Mouse (Mus musculus) ZHBTc4 (cell line): ENCODE measurements around the gene Pabpn1l.

Source experiments
- DNase-seq: peaks from one replicate; pipeline ENCODE4 v3.0.0-alpha.2; 2011; ENCODE audit warnings: low read depth, low spot score

Pabpn1l gene

GRCm38 (mm10) chr8:122618660-122619378 is 3.7 kb downstream of the Pabpn1l start:
- no peak for DNase-seq

GRCm38 (mm10) chr8:122617947-122618546 is 4.5 kb downstream of the Pabpn1l start:
- DNase-seq = peak; percentile 58

GRCm38 (mm10) chr8:122616181-122616905 is 6.2 kb downstream of the Pabpn1l start:
- no peak for DNase-seq

GRCm38 (mm10) chr8:122611295-122612133 is 11.0 kb downstream of the Pabpn1l start, which contains the start of the genes Galns and Trappc2l:
TSS of gene Galns (minus strand) at chr8:122611463.
TSS of gene Trappc2l (plus strand) at chr8:122611640.
- peak; percentile 98 for DNase-seq

- no peak for DNase-seq
Measured at GRCm38 (mm10) chr8:122610612-122611277, 11.8 kb downstream of the Pabpn1l start.

- no peak for DNase-seq
Measured at GRCm38 (mm10) chr8:122610209-122610608, 12.3 kb downstream of the Pabpn1l start.

- DNase-seq = no peak
Measured at GRCm38 (mm10) chr8:122606810-122607209, 15.7 kb downstream of the Pabpn1l start.

GRCm38 (mm10) chr8:122605367-122605766 is 17.2 kb downstream of the Pabpn1l start:
- DNase-seq = no peak

- DNase-seq = no peak
Measured at GRCm38 (mm10) chr8:122604640-122605039, 17.9 kb downstream of the Pabpn1l start.

- DNase-seq = no peak
Measured at GRCm38 (mm10) chr8:122600666-122601065, 21.9 kb downstream of the Pabpn1l start.

- DNase-seq = no peak
Measured at GRCm38 (mm10) chr8:122596031-122596430, 26.5 kb downstream of the Pabpn1l start.

- no peak for DNase-seq
Measured at GRCm38 (mm10) chr8:122593783-122594507, 28.6 kb downstream of the Pabpn1l start.

GRCm38 (mm10) chr8:122593240-122593639 is 29.3 kb downstream of the Pabpn1l start:
- no peak for DNase-seq

- DNase-seq = no peak
Measured at GRCm38 (mm10) chr8:122586749-122587148, 35.8 kb downstream of the Pabpn1l start.

- DNase-seq = peak; percentile 28
Measured at GRCm38 (mm10) chr8:122586171-122586570, 36.4 kb downstream of the Pabpn1l start.

GRCm38 (mm10) chr8:122585411-122585891 is 37.1 kb downstream of the Pabpn1l start:
- no peak for DNase-seq

- no peak for DNase-seq
Measured at GRCm38 (mm10) chr8:122584981-122585380, 37.6 kb downstream of the Pabpn1l start.

GRCm38 (mm10) chr8:122580926-122581325 is 41.6 kb downstream of the Pabpn1l start:
- DNase-seq = peak; percentile 38

GRCm38 (mm10) chr8:122579196-122579595 is 43.3 kb downstream of the Pabpn1l start:
- peak; percentile 75 for DNase-seq

GRCm38 (mm10) chr8:122577116-122577515 is 45.4 kb downstream of the Pabpn1l start:
- DNase-seq = no peak
